Mouse (Mus musculus) lung, embryonic 15.5 days (tissue): ENCODE data around the gene Serac1. TPM values are rescaled to one million over a fixed set of nuclear protein-coding genes. Genes with fewer than 3 reads are reported as not detected.

ENCODE experiments used
- polyA plus RNA-seq: library from polyadenylated mRNA; unstranded; fragments of >200 nt; fragmentation: Nextera tagmentation; extraction: Ambion mirVana; gene quantifications from 2 replicates; pipeline ENCODE4 v1.2.1, GENCODE M21; 2015

The Serac1 gene
- polyA plus RNA-seq, 1 experiment from 2014 or later = 4.1 TPM

Other genes starting within 250 kb of the Serac1 start
- 28.2 and 29.5 TPM in 2 replicates for gene Snx9, start 238.4 kb downstream of the Serac1 start, polyA plus RNA-seq
- gene Synj2, start 138.5 kb downstream of the Serac1 start, polyA plus RNA-seq = 3.3 and 3.4 TPM in 2 replicates
- 181 and 192 TPM in 2 replicates for gene Gtf2h5, start within 50 bp of the Serac1 start, polyA plus RNA-seq
- gene Tulp4, start 26.7 kb upstream of the Serac1 start, polyA plus RNA-seq = 70.9 and 82.4 TPM in 2 replicates
- gene Tmem181a, start 177.1 kb upstream of the Serac1 start, polyA plus RNA-seq = 18.9 and 20.3 TPM in 2 replicates
- gene Dynlt1a, start 237.8 kb upstream of the Serac1 start, polyA plus RNA-seq = 15.7 and 16.4 TPM in 2 replicates